Mouse (Mus musculus) bone marrow macrophage, adult 2 months (primary cell): ENCODE measurements at regions not wholly inside any gene's neighbourhood (a gene's known extent, or its start where the extent isn't known, plus 50 kb on each side); places are given as distances from the start of the nearest gene placed in this dataset.
"Not testable (repeated sequence)": the region's sequence is repeated elsewhere in the genome, so short reads cannot be mapped to it uniquely, and the experiment has no call there.

Source experiments
- CTCF ChIP-seq: IDR thresholded peaks from 2 replicates; pipeline ENCODE4 v1.5.1; 2012; ENCODE audit warnings: low read depth, mild to moderate bottlenecking, low read length, moderate library complexity
- POLR2A ChIP-seq: IDR thresholded peaks from 2 replicates; pipeline ENCODE4 v1.6.1; 2012; ENCODE audit warnings: mild to moderate bottlenecking, low read depth, low read length, borderline replicate concordance

GRCm38 (mm10) chr6:68632309-68632708 is 1096.7 kb upstream of the Tacstd2 start:
- TF ChIP-seq CTCF, POLR2A: not testable (repeated sequence)
